Mouse (Mus musculus) E14TG2a.4 (cell line): ENCODE measurements around the gene 4931414P19Rik.

ENCODE experiments used
- CTCF ChIP-seq: conservative IDR thresholded peaks from 2 replicates; pipeline ENCODE4 v1.5.1; 2014; ENCODE audit warnings: low read length
- NANOG ChIP-seq: IDR thresholded peaks from 2 replicates; pipeline ENCODE4 v1.6.1; 2014; ENCODE audit warnings: borderline replicate concordance, low read length, mixed read lengths
- POU5F1 ChIP-seq: IDR thresholded peaks from 2 replicates; pipeline ENCODE4 v1.6.1; 2014; ENCODE audit warnings: low read length, borderline replicate concordance

GRCm38 (mm10) chr14:54647900-54648299 is 42.1 kb upstream of the 4931414P19Rik start:
- TF ChIP-seq CTCF (no peak), NANOG (no peak), POU5F1 (no peak)
